Mouse (Mus musculus) stomach, embryonic 14.5 days (tissue): ENCODE data around the gene Cd151. TPM values are rescaled to one million over a fixed set of nuclear protein-coding genes. Genes with fewer than 3 reads are reported as not detected.

ENCODE experiments used
- ATAC-seq: fragments of 200-750 bp; cut with Nextera tagmentation; 2 replicates; pipeline ENCODE4 v1.8.0; 2017; ENCODE audit warnings: low read depth, moderate TSS enrichment; ENCODE audit not compliant: insufficient number of reproducible peaks, insufficient read depth, low FRiP score
- H3K27ac ChIP-seq: fragments of 300-500 bp; sonication (generic); 2 replicates; pipeline ENCODE4 v1.5.1; 2014; ENCODE audit warnings: mild to moderate bottlenecking, low read length, moderate library complexity, mixed read lengths
- H3K27me3 ChIP-seq: fragments of 300-500 bp; sonication (generic); 2 replicates; pipeline ENCODE4 v1.6.1; 2014; ENCODE audit warnings: low read length, control low read depth, mixed read lengths; ENCODE audit not compliant: control insufficient read depth, insufficient read depth
- H3K36me3 ChIP-seq: fragments of 300-500 bp; sonication (generic); 2 replicates; pipeline ENCODE4 v1.6.1; 2014; ENCODE audit warnings: mild to moderate bottlenecking, control low read depth, low read length, moderate library complexity, mixed read lengths; ENCODE audit not compliant: control insufficient read depth, insufficient read depth
- H3K4me1 ChIP-seq: fragments of 300-500 bp; sonication (generic); 2 replicates; pipeline ENCODE4 v1.6.1; 2014; ENCODE audit warnings: low read length, control low read depth, mixed read lengths; ENCODE audit not compliant: control insufficient read depth, insufficient read depth
- H3K4me2 ChIP-seq: fragments of 300-500 bp; sonication (generic); replicated peaks from 2 replicates; pipeline ENCODE4 v1.6.1; 2014; ENCODE audit warnings: low read depth, low read length, control low read depth
- H3K4me3 ChIP-seq: fragments of 300-500 bp; sonication (generic); 2 replicates; pipeline ENCODE4 v1.5.1; 2014; ENCODE audit warnings: low read depth, low read length, control low read depth
- H3K9ac ChIP-seq: fragments of 300-500 bp; sonication (generic); replicated peaks from 2 replicates; pipeline ENCODE4 v1.6.1; 2014; ENCODE audit warnings: low read depth, mild to moderate bottlenecking, control low read depth, low read length, moderate library complexity, mixed read lengths
- H3K9me3 ChIP-seq: fragments of 300-500 bp; sonication (generic); 2 replicates; pipeline ENCODE4 v1.6.1; 2016; ENCODE audit warnings: low read depth, low read length, control low read depth; ENCODE audit not compliant: control insufficient read depth
- WGBS: fragments of 180-500 bp; shearing (Covaris S2); extraction: QIAGEN DNeasy Blood & Tissue Kit; methylation state at CpG from one replicate; pipeline ENCODE4 v1.1.7; 2014; 5-methylcytosine and 5-hydroxymethylcytosine counted together
- polyA plus RNA-seq: library from polyadenylated mRNA; unstranded; fragments of >200 nt; fragmentation: Nextera tagmentation; extraction: Ambion mirVana; gene quantifications from 2 replicates; pipeline ENCODE4 v1.2.1, GENCODE M21; 2014

Gene Cd151
- polyA plus RNA-seq, 1 experiment from 2014 or later: 94.0 TPM

DNA sequence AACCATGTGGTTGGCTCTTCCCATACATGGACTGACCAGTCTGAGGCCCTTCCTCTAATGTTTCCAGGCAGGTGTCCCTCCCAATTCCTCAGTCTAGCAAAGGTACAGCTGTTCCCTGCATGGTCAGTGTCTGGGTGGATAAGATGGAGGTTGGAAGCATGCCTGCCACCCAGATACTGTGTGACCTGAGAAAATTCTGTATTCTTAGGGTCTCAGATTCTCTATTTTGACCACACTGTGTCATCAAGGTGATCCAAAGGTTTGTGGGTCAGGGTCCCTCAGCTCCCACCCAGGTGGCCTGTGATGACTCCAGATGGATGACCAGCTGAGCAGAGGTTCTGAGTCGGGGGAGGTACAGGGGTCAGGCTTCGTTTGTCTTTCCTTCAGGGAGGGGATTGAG lies 18.0 kb downstream of the Cd151 start:
- H3K9ac ChIP-seq: no peak overlapping the region
- ATAC-seq: no peak
- no peaks in the 10 kb centered on the region for H3K9me3 ChIP-seq
- H3K27me3 ChIP-seq: 0 out of 2 replicates have a peak, but pooled peaks cover 3% of the 10 kb centered on the region
- no peak overlapping the region for H3K4me3 ChIP-seq
- peaks cover 8% of the 10 kb centered on the region for H3K4me1 ChIP-seq
- H3K27ac ChIP-seq: no peak overlapping the region
- H3K36me3 ChIP-seq: no peaks in the 10 kb centered on the region
- no peak overlapping the region for H3K4me2 ChIP-seq
- 62% methylated on average over 2 of the region's 2 CpGs for WGBS

GRCm38 (mm10) chr7:141485606-141486005 lies 18.4 kb downstream of the Cd151 start:
- no peak for ATAC-seq
- Histone ChIP-seq H3K9me3 (no peaks in the 10 kb centered on the region), H3K36me3 (0 out of 2 replicates have a peak, but pooled peaks cover 1% of the 10 kb centered on the region), H3K9ac (no peak overlapping the region), H3K27ac (no peak overlapping the region), H3K4me1 (peaks cover 8% of the 10 kb centered on the region), H3K4me3 (no peak overlapping the region), H3K4me2 (no peak overlapping the region), H3K27me3 (0 out of 2 replicates have a peak, but pooled peaks cover 3% of the 10 kb centered on the region)
- 85% methylated on average over 2 of the region's 2 CpGs for WGBS

GRCm38 (mm10) chr7:141486239-141486638 lies 19.0 kb downstream of the Cd151 start:
- H3K27ac ChIP-seq: no peak overlapping the region
- H3K4me2 ChIP-seq: no peak overlapping the region
- 96% methylated on average over 1 of the region's 1 CpGs for WGBS
- H3K4me3 ChIP-seq: no peak overlapping the region
- no peak for ATAC-seq
- H3K9me3 ChIP-seq: no peaks in the 10 kb centered on the region
- H3K27me3 ChIP-seq: 0 out of 2 replicates have a peak, but pooled peaks cover 3% of the 10 kb centered on the region
- peaks cover 8% of the 10 kb centered on the region for H3K4me1 ChIP-seq
- H3K9ac ChIP-seq: no peak overlapping the region
- 0 out of 2 replicates have a peak, but pooled peaks cover 4% of the 10 kb centered on the region for H3K36me3 ChIP-seq

GRCm38 (mm10) chr7:141487141-141487540 lies 19.9 kb downstream of the Cd151 start:
- H3K27ac ChIP-seq: no peak overlapping the region
- no peak for ATAC-seq
- WGBS: 73% methylated on average over 7 of the region's 7 CpGs
- H3K36me3 ChIP-seq: peaks cover 6% of the 10 kb centered on the region
- H3K9ac ChIP-seq: no peak overlapping the region
- no peaks in the 10 kb centered on the region for H3K9me3 ChIP-seq
- no peak overlapping the region for H3K4me3 ChIP-seq
- H3K4me1 ChIP-seq: peaks cover 8% of the 10 kb centered on the region
- H3K4me2 ChIP-seq: no peak overlapping the region
- 0 out of 2 replicates have a peak, but pooled peaks cover under 1% of the 10 kb centered on the region for H3K27me3 ChIP-seq

GRCm38 (mm10) chr7:141491151-141491550 lies 24.0 kb downstream of the Cd151 start:
- no peaks in the 10 kb centered on the region for H3K4me1 ChIP-seq
- ATAC-seq: no peak
- no peak overlapping the region for H3K27ac ChIP-seq
- H3K27me3 ChIP-seq: no peaks in the 10 kb centered on the region
- H3K4me2 ChIP-seq: no peak overlapping the region
- no peak overlapping the region for H3K9ac ChIP-seq
- 76% methylated on average over 2 of the region's 2 CpGs for WGBS
- peaks cover 17% of the 10 kb centered on the region for H3K36me3 ChIP-seq
- no peak overlapping the region for H3K4me3 ChIP-seq
- H3K9me3 ChIP-seq: no peaks in the 10 kb centered on the region

DNA sequence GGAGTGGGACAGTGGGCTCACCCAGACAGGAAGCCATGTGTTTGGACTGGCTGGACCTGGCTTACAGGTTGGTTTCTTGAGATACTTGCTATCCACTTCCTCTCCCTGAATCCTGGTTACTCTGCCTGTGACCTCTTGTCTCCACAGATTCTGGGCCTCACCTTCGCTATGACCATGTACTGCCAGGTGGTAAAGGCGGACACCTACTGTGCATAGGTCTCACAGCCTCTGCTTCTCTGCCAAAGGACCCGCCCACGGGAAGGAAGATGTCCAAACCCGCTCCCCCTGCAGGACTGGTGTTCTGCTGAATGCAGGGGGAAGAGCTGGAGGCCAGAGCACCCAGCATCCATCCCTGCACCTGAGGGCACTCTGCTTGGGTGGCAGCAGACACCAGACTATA lies 25.5 kb downstream of the Cd151 start:
- no peak overlapping the region for H3K9ac ChIP-seq
- H3K9me3 ChIP-seq: no peaks in the 10 kb centered on the region
- no peaks in the 10 kb centered on the region for H3K4me1 ChIP-seq
- no peaks in the 10 kb centered on the region for H3K27me3 ChIP-seq
- no peak for ATAC-seq
- no peak overlapping the region for H3K4me3 ChIP-seq
- no peak overlapping the region for H3K27ac ChIP-seq
- WGBS: 89% methylated on average over 5 of the region's 5 CpGs
- H3K4me2 ChIP-seq: no peak overlapping the region
- H3K36me3 ChIP-seq: peaks cover 17% of the 10 kb centered on the region

DNA sequence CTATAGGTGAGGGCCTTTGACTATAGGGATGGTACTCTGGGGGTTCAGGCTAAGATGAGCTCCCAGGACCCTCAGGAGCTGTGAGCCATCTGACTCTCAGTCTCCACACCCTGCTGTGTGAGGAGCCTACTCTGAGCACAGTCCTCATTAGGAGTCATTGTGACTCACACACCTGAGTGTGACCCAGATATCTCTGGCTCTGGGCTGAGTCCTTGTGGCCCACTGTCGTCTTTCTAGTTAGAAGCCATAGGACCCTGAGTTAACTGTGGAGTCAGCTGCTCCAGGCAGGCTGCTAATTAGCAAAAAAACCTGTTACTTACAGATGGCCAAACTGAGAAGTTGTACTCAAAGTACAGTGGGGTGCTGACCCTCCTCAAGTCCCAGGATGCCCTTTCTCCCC lies 26.5 kb downstream of the Cd151 start:
- no peak for ATAC-seq
- WGBS: 83% methylated on average over 1 of the region's 1 CpGs
- H3K27me3 ChIP-seq: no peaks in the 10 kb centered on the region
- no peaks in the 10 kb centered on the region for H3K4me1 ChIP-seq
- no peaks in the 10 kb centered on the region for H3K9me3 ChIP-seq
- no peak overlapping the region for H3K4me2 ChIP-seq
- H3K36me3 ChIP-seq: peaks cover 18% of the 10 kb centered on the region
- no peak overlapping the region for H3K9ac ChIP-seq
- no peak overlapping the region for H3K4me3 ChIP-seq
- no peak overlapping the region for H3K27ac ChIP-seq

DNA sequence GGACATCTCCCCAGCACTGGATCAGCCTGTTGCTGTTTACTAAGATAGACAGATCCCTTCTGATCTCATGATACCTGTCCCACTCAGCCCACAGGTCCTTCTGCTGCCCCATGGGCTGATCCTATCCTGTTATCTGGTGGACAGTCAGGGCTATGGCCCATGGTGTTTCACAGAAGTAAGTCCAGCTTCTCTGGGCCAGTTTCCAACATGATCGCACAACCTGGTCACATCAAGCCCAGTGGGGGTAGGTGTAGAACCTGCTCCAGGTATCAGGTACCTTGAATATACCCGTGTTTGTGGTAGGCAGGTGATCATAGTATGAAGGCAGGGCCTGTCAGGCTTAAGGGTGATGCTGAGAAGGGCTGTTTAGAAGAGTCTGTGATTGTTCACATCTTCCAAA lies 28.2 kb downstream of the Cd151 start:
- 84% methylated on average over 2 of the region's 2 CpGs for WGBS
- peaks cover 21% of the 10 kb centered on the region for H3K36me3 ChIP-seq
- H3K4me1 ChIP-seq: no peaks in the 10 kb centered on the region
- no peaks in the 10 kb centered on the region for H3K27me3 ChIP-seq
- H3K9me3 ChIP-seq: no peaks in the 10 kb centered on the region
- no peak overlapping the region for H3K27ac ChIP-seq
- ATAC-seq: no peak
- no peak overlapping the region for H3K4me2 ChIP-seq
- H3K9ac ChIP-seq: no peak overlapping the region
- no peak overlapping the region for H3K4me3 ChIP-seq

- H3K4me3 ChIP-seq: no peak overlapping the region
- 80% methylated on average over 4 of the region's 4 CpGs for WGBS
- peaks cover 18% of the 10 kb centered on the region for H3K36me3 ChIP-seq
- H3K4me2 ChIP-seq: no peak overlapping the region
- no peak for ATAC-seq
- no peaks in the 10 kb centered on the region for H3K9me3 ChIP-seq
- H3K27me3 ChIP-seq: no peaks in the 10 kb centered on the region
- H3K9ac ChIP-seq: no peak overlapping the region
- H3K27ac ChIP-seq: no peak overlapping the region
- H3K4me1 ChIP-seq: no peaks in the 10 kb centered on the region
Measured at GRCm38 (mm10) chr7:141495940-141496339, 28.7 kb downstream of the Cd151 start.
